Mouse (Mus musculus) heart, postnatal 0 days (tissue): ENCODE measurements around the gene Abhd14b.

ENCODE experiments used
- CTCF ChIP-seq: IDR thresholded peaks from 2 replicates; pipeline ENCODE4 v1.5.1; 2016; ENCODE audit warnings: antibody characterized with exemption, control low read depth, low read depth
- EP300 ChIP-seq: IDR thresholded peaks from 2 replicates; pipeline ENCODE4 v1.6.1; 2016; ENCODE audit warnings: antibody characterized with exemption, low read depth

- TF ChIP-seq EP300 (no peak), CTCF (no peak)
These were observed 19.5 kb downstream of the Abhd14b start for GRCm38 (mm10) chr9:106466721-106467120.
